Mouse (Mus musculus): Measurements from ENCODE around the gene Gnat2.

GRCm38 (mm10) chr3:108112246-108112645 lies 19.7 kb downstream of the Gnat2 start:
- no peak for TF ChIP-seq CTCF (IDR thresholded peaks at IDR 0.05; ENCODE audit: borderline replicate concordance, extremely low read depth, insufficient read depth, insufficient read length)
- no peak for TF ChIP-seq POLR2A (IDR thresholded peaks at IDR 0.05; ENCODE audit: borderline replicate concordance, extremely low read depth, insufficient read depth, insufficient read length, poor library complexity, severe bottlenecking)

All from brain, embryonic 14.5 days (tissue).